Mouse (Mus musculus) heart, adult 10 weeks (tissue): ENCODE data around the gene Vmn1r48. TPM values are rescaled to one million over a fixed set of nuclear protein-coding genes. Genes with fewer than 3 reads are reported as not detected.

Source experiments
- polyA plus RNA-seq: library from polyadenylated mRNA; stranded (reverse); fragments of 350-450 nt; fragmentation: Illumina TruSeq; extraction: RNeasy Lipid Tissue Mini Kit (QIAGEN cat#74804); gene quantifications from one replicate; pipeline ENCODE4 v1.2.3, GENCODE M21; 2014; ENCODE audit warnings: low read depth, low replicate concordance

Gene Vmn1r48
- not detected for polyA plus RNA-seq

GRCm38 (mm10) chr6:90036741-90037140, at the start of gene Vmn1r48:
Vmn1r48 (minus strand) TSS chr6:90036841.

GRCm38 (mm10) chr6:90078406-90078805, 41.8 kb upstream of the Vmn1r48 start, which contains the start of gene Vmn1r49:
Vmn1r49 (minus strand) TSS chr6:90078506.

GRCm38 (mm10) chr6:90015847-90016246, 20.8 kb downstream of the Vmn1r48 start, which contains the start of gene Vmn1r47:
Vmn1r47 (plus strand) TSS chr6:90016147.

Other genes with a start within 250 kb of the Vmn1r48 start
- gene Vmn1r42, start 160.4 kb downstream of the Vmn1r48 start, polyA plus RNA-seq, result not detected
- not detected for gene Vmn1r43, start 160.4 kb downstream of the Vmn1r48 start, polyA plus RNA-seq
- not detected for gene Vmn1r44, start 153.2 kb downstream of the Vmn1r48 start, polyA plus RNA-seq
- gene Vmn1r45, start 96.2 kb downstream of the Vmn1r48 start, polyA plus RNA-seq, result not detected
- not detected for gene Vmn1r46, start 67.5 kb downstream of the Vmn1r48 start, polyA plus RNA-seq
- gene Vmn1r47, start 20.7 kb downstream of the Vmn1r48 start, polyA plus RNA-seq, result not detected
- gene Vmn1r49, start 41.7 kb upstream of the Vmn1r48 start, polyA plus RNA-seq, result not detected
- gene Vmn1r50, start 64.6 kb upstream of the Vmn1r48 start, polyA plus RNA-seq, result not detected
- gene Vmn1r51, start 85.8 kb upstream of the Vmn1r48 start, polyA plus RNA-seq, result not detected
- gene Vmn1r52, start 138.0 kb upstream of the Vmn1r48 start, polyA plus RNA-seq, result not detected
- not detected for gene V1ra8, start 166.0 kb upstream of the Vmn1r48 start, polyA plus RNA-seq
- not detected for gene Vmn1r53, start 187.6 kb upstream of the Vmn1r48 start, polyA plus RNA-seq
- not detected for gene Vmn1r54, start 209.5 kb upstream of the Vmn1r48 start, polyA plus RNA-seq